Mouse (Mus musculus) adrenal gland, adult (tissue): ENCODE measurements around the gene Vmn1r231.
A peak's percentile ranks its signal among the peaks of the same experiment; 100 is the strongest.

ENCODE experiments used
- DNase-seq, 2 experiments: peaks; one replicate each; pipeline ENCODE4 v3.0.0; 2022 to 2023; ENCODE audit warnings: low spot score in 1 of 2; ENCODE audit not compliant: inconsistent age in 2 of 2

The Vmn1r231 gene

GRCm38 (mm10) chr17:20904991-20905390 lies at the start of gene Vmn1r231:
Vmn1r231 (minus strand) TSS chr17:20905091.
- DNase-seq = no peak

DNA sequence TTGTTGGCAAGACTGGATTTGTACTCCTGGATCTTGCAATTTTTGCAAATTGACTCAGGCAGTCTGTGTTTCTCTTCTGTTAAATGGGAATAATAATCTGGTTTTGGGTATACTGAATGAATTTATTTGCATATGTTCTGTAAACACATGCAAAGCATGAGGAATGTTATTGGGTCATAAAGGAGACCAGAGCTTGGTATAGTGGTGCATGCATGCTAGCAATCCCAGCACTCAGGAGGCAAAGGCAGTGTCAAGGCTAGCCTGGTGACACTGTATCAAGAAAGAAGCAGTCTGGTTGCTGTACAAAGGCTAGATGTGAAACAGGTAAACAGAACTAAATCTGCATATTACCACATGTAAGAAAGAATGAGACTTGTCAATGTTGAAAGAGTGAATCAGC lies 41.7 kb upstream of the Vmn1r231 start:
- DNase-seq = peak in 1 of 2 experiments; percentile 58

DNA sequence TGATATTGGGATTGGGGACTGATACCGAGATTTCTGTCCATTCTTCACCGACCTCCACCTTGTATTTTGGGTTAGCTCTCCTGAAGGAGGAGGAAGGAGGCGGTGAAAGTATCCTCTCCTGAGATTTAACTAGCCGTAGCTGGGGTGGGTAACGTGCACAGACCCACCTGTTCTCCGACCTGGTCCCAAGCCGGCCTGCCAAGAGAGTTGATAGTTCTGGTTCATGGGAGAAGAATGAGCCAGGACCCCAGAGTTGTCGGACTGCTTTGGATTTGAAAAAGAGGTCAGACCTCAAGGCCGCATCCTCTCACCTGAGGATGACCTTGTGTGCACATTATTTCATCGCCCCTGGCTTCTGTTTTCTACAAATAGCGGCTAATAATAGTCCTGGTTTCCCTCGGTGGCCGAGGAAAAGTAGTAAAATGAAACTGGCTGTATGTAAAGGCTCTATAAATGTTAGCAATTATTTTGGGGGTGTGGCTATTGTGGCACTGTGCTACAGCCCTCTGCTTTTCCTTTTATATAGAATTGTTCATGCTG lies 41.2 kb upstream of the Vmn1r231 start:
- peak; percentile 25 to 70 for DNase-seq

- peak; percentile 99 to 100 for DNase-seq
Measured at GRCm38 (mm10) chr17:20944985-20945891, 40.3 kb upstream of the Vmn1r231 start, which contains the start of gene Ppp2r1a. Ppp2r1a (plus strand) TSS chr17:20945311.

GRCm38 (mm10) chr17:20944226-20944625 lies 39.3 kb upstream of the Vmn1r231 start:
- DNase-seq = peak in 1 of 2 experiments; percentile 50

DNA sequence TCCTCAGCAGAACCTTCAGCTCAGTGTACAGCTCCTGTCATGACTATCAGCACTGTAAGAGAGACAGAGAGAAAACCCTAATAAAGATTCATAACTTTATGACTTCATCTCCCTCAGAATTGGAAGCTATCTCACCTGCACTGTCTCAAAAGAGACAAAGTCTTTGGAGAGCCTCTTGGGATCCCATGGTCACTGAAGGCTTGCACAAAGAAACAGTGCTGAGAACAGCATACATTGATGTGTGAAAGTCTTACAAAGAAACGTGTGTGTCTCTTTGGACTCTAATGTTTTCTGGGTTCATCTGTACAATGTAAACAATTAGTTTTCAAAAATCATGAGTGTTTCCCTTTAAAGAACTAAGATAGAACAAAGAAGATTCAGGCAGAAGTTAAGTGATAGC lies 14.7 kb upstream of the Vmn1r231 start, which contains the start of gene Vmn1r232:
TSS of gene Vmn1r232 (minus strand) at position 101 of the 400 bp plus-strand sequence.
- DNase-seq = no peak

DNA sequence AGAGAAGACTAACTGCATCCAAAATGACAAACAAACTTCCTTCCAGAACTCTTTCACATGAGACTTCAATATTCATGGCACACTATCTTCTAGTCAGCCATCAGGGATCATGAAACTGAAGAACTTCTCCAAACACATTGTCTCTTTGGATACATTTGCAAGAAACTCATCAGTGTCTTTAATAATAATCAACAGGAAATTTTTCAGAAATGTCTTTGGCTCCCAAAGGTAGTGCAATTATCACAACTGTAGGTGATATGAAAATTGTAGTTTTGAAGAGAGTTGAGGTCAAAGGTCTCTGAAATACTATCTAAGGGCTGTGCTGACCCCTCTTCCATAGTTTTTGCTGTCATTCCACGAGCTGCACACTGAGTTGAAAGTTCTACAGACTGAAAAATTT lies 64.7 kb downstream of the Vmn1r231 start, which contains the start of gene Vmn1r230:
TSS of gene Vmn1r230 (plus strand) at position 301 of the 400 bp plus-strand sequence.
- no peak for DNase-seq
